Mouse (Mus musculus) liver, embryonic 11.5 days (tissue): ENCODE measurements at regions not wholly inside any gene's neighbourhood (a gene's known extent, or its start where the extent isn't known, plus 50 kb on each side); places are given as distances from the start of the nearest gene placed in this dataset.

ENCODE experiments used
- ATAC-seq: fragments of 200-750 bp; cut with Nextera tagmentation; replicated peaks from 2 replicates; pipeline ENCODE4 v1.8.0; 2017; ENCODE audit warnings: moderate number of reproducible peaks, mild to moderate bottlenecking, moderate TSS enrichment, moderate library complexity; ENCODE audit not compliant: low FRiP score
- DNase-seq: peaks from one replicate; pipeline ENCODE4 v3.0.0-alpha.2; 2017; ENCODE audit warnings: low spot score
- H3K27ac ChIP-seq: fragments of 300-500 bp; sonication (generic); 2 replicates; pipeline ENCODE4 v1.5.1; 2014; ENCODE audit warnings: mild to moderate bottlenecking, low read depth, low read length, control low read depth
- H3K27me3 ChIP-seq: fragments of 300-500 bp; sonication (generic); replicated peaks from 2 replicates; pipeline ENCODE4 v1.6.1; 2014; ENCODE audit warnings: low read length, mixed read lengths; ENCODE audit not compliant: control insufficient read depth, insufficient read depth
- H3K36me3 ChIP-seq: fragments of 300-500 bp; sonication (generic); 2 replicates; pipeline ENCODE4 v1.6.1; 2014; ENCODE audit warnings: mild to moderate bottlenecking, low read length, moderate library complexity, mixed read lengths; ENCODE audit not compliant: control insufficient read depth, insufficient read depth
- H3K4me1 ChIP-seq: fragments of 300-500 bp; sonication (generic); replicated peaks from 2 replicates; pipeline ENCODE4 v1.6.1; 2014; ENCODE audit warnings: low read length, mixed read lengths; ENCODE audit not compliant: control insufficient read depth, insufficient read depth
- H3K4me2 ChIP-seq: fragments of 300-500 bp; sonication (generic); 2 replicates; pipeline ENCODE4 v1.6.1; 2014; ENCODE audit warnings: mild to moderate bottlenecking, control low read depth, moderate library complexity
- H3K4me3 ChIP-seq: fragments of 300-500 bp; sonication (generic); 2 replicates; pipeline ENCODE4 v1.5.1; 2014; ENCODE audit warnings: low read depth, low read length, control low read depth
- H3K9ac ChIP-seq: fragments of 300-500 bp; sonication (generic); 2 replicates; pipeline ENCODE4 v1.6.1; 2014; ENCODE audit warnings: low read depth, low read length, control low read depth
- H3K9me3 ChIP-seq: fragments of 300-500 bp; sonication (generic); 2 replicates; pipeline ENCODE4 v1.6.1; 2016; ENCODE audit warnings: low read length, inconsistent platforms, mixed read lengths; ENCODE audit not compliant: control insufficient read depth
- whole genome bisulfite sequencing: fragments of 180-500 bp; shearing (Covaris S2); extraction: QIAGEN DNeasy Blood & Tissue Kit; methylation state at CpG from one replicate; pipeline ENCODE4 v1.1.7; 2014; 5-methylcytosine and 5-hydroxymethylcytosine counted together

- Histone ChIP-seq H3K9ac (no peak overlapping the region), H3K4me2 (no peak overlapping the region), H3K27me3 (no peaks in the 10 kb centered on the region), H3K4me1 (no peaks in the 10 kb centered on the region), H3K9me3 (no peaks in the 10 kb centered on the region), H3K27ac (no peak overlapping the region), H3K36me3 (no peaks in the 10 kb centered on the region), H3K4me3 (no peak overlapping the region)
- no peak for DNase-seq
- WGBS: 65% methylated on average over 5 of the region's 5 CpGs
- no peak for ATAC-seq
Observed at GRCm38 (mm10) chr6:99933404-99933803, 207.2 kb upstream of the Prok2 start.

DNA sequence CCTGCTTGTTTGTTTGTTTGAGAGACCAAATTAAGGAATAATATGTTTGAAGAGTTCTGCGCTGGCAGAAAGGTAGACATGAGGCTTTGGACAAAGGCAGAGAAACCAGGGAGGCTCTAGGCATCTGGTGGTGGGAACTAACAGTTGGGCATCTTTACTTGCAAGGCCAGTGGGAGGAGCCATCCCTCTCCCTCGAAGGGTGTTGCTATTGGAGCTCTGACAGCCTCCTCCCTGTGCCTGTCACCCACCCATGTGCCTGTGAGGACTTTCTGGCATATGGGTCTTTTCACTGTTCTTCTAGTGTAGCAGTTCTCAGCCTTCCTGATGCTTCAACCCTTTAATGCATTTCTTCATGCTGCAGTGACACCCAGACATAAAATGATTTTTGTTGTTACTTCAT is 206.7 kb upstream of the Prok2 start:
- H3K9me3 ChIP-seq: no peaks in the 10 kb centered on the region
- DNase-seq (no peak), ATAC-seq (no peak)
- H3K27me3 ChIP-seq: no peaks in the 10 kb centered on the region
- WGBS: 49% methylated on average over 2 of the region's 2 CpGs
- no peaks in the 10 kb centered on the region for H3K36me3 ChIP-seq
- H3K4me3 ChIP-seq: no peak overlapping the region
- H3K9ac ChIP-seq: no peak overlapping the region
- no peak overlapping the region for H3K4me2 ChIP-seq
- no peaks in the 10 kb centered on the region for H3K4me1 ChIP-seq
- no peak overlapping the region for H3K27ac ChIP-seq

DNA sequence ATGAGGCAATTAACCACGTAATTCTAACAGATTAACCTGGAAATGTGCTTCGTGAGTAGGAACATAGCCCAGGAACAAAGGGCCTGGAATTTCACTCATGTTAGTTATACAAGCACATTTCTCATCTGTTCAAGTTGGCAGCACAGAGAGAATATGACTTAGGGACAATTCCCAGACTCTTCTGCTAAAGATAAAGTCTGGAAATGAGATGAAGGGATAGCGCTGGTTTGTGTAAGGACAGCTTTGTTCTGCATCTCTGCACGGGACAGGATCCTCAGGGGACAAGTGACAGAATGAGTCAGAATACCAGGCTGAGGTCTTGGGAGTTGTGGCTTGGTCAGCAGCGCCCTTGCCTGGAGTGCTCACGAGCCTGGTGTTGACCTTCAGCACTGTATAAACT is 206.2 kb upstream of the Prok2 start:
- WGBS: 73% methylated on average over 6 of the region's 6 CpGs
- Histone ChIP-seq H3K27ac (no peak overlapping the region), H3K9ac (no peak overlapping the region), H3K4me1 (no peaks in the 10 kb centered on the region), H3K4me2 (no peak overlapping the region), H3K36me3 (no peaks in the 10 kb centered on the region), H3K4me3 (no peak overlapping the region), H3K27me3 (no peaks in the 10 kb centered on the region), H3K9me3 (no peaks in the 10 kb centered on the region)
- ATAC-seq (no peak), DNase-seq (no peak)

GRCm38 (mm10) chr6:99931588-99931987 is 205.4 kb upstream of the Prok2 start:
- H3K4me2 ChIP-seq: no peak overlapping the region
- H3K4me1 ChIP-seq: no peaks in the 10 kb centered on the region
- ATAC-seq: no peak
- no peak overlapping the region for H3K27ac ChIP-seq
- H3K9ac ChIP-seq: no peak overlapping the region
- no peak overlapping the region for H3K4me3 ChIP-seq
- no peaks in the 10 kb centered on the region for H3K27me3 ChIP-seq
- 66% methylated on average over 4 of the region's 4 CpGs for WGBS
- H3K36me3 ChIP-seq: no peaks in the 10 kb centered on the region
- H3K9me3 ChIP-seq: no peaks in the 10 kb centered on the region
- DNase-seq: no peak

DNA sequence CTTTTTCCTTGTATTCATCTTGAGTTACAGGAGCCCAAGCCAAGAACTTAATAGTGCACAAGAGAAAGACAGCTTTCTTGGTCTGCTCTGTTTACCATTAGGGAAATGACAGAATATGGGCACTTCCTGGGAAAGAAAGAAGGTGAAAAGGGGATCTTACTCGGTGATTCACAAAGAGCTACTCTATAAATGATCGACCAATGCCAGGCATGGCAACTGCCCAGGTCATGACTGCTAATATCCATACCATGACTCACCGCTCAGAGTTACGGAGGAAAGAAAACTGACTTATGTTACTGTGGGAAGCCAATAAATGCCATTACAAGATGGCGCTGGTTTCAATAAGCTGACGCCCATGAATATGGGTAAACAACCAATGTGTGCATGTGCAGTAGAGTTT is 204.1 kb upstream of the Prok2 start:
- DNase-seq (no peak), ATAC-seq (no peak)
- H3K9me3 ChIP-seq: no peaks in the 10 kb centered on the region
- no peak overlapping the region for H3K4me3 ChIP-seq
- no peak overlapping the region for H3K27ac ChIP-seq
- 90% methylated on average over 6 of the region's 6 CpGs for WGBS
- no peaks in the 10 kb centered on the region for H3K36me3 ChIP-seq
- H3K4me1 ChIP-seq: no peaks in the 10 kb centered on the region
- no peak overlapping the region for H3K9ac ChIP-seq
- H3K4me2 ChIP-seq: no peak overlapping the region
- H3K27me3 ChIP-seq: no peaks in the 10 kb centered on the region

DNA sequence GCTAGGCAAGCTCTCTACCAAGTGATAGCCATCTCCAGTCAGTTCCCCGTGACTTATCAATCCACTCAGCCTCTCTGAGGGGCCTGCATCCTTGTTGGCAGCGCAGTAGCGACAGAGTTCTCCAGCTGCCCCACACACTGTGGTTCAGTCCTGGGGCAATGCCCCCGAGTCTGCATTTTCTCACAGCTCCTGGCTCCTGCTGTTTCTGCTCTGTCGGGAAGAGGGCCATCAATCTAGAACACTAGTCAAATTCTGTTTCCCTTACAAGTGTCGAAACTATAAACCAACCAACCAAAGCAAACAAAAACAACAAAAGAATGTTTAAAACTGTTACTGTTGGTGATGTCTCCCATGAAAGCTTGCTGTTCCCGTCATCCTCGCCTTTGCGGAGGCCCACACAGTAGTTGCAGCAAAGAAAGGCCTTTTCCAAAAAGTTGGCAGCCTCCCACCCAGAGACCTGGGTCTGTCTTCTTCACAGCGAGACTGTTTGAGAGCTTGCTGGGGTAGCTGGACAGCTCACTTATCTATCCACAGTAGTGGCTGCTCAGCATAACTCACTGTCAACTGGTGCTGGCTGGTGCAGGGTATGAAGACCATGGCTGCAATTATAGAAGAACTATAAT is 201.9 kb upstream of the Prok2 start:
- no peaks in the 10 kb centered on the region for H3K4me1 ChIP-seq
- H3K36me3 ChIP-seq: no peaks in the 10 kb centered on the region
- H3K27me3 ChIP-seq: no peaks in the 10 kb centered on the region
- H3K4me3 ChIP-seq: no peak overlapping the region
- DNase-seq (no peak), ATAC-seq (no peak)
- no peak overlapping the region for H3K9ac ChIP-seq
- 49% methylated on average over 10 of the region's 10 CpGs for WGBS
- H3K9me3 ChIP-seq: no peaks in the 10 kb centered on the region
- H3K27ac ChIP-seq: no peak overlapping the region
- H3K4me2 ChIP-seq: no peak overlapping the region

- WGBS: 56% methylated on average over 8 of the region's 8 CpGs
- Histone ChIP-seq H3K36me3 (no peaks in the 10 kb centered on the region), H3K4me3 (no peak overlapping the region), H3K9me3 (no peaks in the 10 kb centered on the region), H3K27me3 (no peaks in the 10 kb centered on the region), H3K4me1 (no peaks in the 10 kb centered on the region), H3K9ac (no peak overlapping the region), H3K27ac (no peak overlapping the region), H3K4me2 (no peak overlapping the region)
- ATAC-seq (no peak), DNase-seq (no peak)
Observed at GRCm38 (mm10) chr6:99924181-99924580, 198.0 kb upstream of the Prok2 start.

- ATAC-seq: no peak
- DNase-seq: no peak
- Histone ChIP-seq H3K36me3 (no peaks in the 10 kb centered on the region), H3K4me2 (no peak overlapping the region), H3K9me3 (no peaks in the 10 kb centered on the region), H3K9ac (no peak overlapping the region), H3K27me3 (no peaks in the 10 kb centered on the region), H3K4me3 (no peak overlapping the region), H3K27ac (no peak overlapping the region), H3K4me1 (no peaks in the 10 kb centered on the region)
- WGBS: 79% methylated on average over 5 of the region's 5 CpGs
Observed at GRCm38 (mm10) chr6:99921966-99922365, 195.8 kb upstream of the Prok2 start.

GRCm38 (mm10) chr6:99919816-99920562 is 193.8 kb upstream of the Prok2 start:
- WGBS: 85% methylated on average over 7 of the region's 7 CpGs

More at GRCm38 (mm10) chr6:99919816-99920562, 193.8 kb upstream of the Prok2 start:
- no peaks in the 10 kb centered on the region for H3K36me3 ChIP-seq
- H3K4me2 ChIP-seq: no peak overlapping the region
- ATAC-seq (no peak), DNase-seq (no peak)
- no peak overlapping the region for H3K4me3 ChIP-seq
- H3K27ac ChIP-seq: no peak overlapping the region
- no peaks in the 10 kb centered on the region for H3K9me3 ChIP-seq
- no peaks in the 10 kb centered on the region for H3K4me1 ChIP-seq
- H3K27me3 ChIP-seq: no peaks in the 10 kb centered on the region
- H3K9ac ChIP-seq: no peak overlapping the region
